Mouse (Mus musculus): ENCODE results near the gene Wars2.

- no peak for TF ChIP-seq CTCF (IDR thresholded peaks at IDR 0.05; ENCODE audit: borderline replicate concordance, insufficient read depth, low read length)
- TF ChIP-seq POLR2A (IDR thresholded peaks at IDR 0.05; ENCODE audit: low read depth, low read length), result no peak
Observed at GRCm38 (mm10) chr3:99245341-99245740, 104.5 kb downstream of the Wars2 start.
